Mouse (Mus musculus) frontal cortex, adult 2 months (tissue): ENCODE data around the gene Eif2b1. TPM values are rescaled to one million over a fixed set of nuclear protein-coding genes. Genes with fewer than 3 reads are reported as not detected.
"Not testable (repeated sequence)": the region's sequence is repeated elsewhere in the genome, so short reads cannot be mapped to it uniquely, and the experiment has no call there.

Source experiments
- DNase-seq, 2 experiments: peaks; one replicate each; pipeline ENCODE4 v3.0.0; 2022; ENCODE audit warnings: low spot score in 1 of 2; ENCODE audit errors: extremely low spot score in 1 of 2
- polyA plus RNA-seq: library from polyadenylated mRNA; depleted of rRNA; stranded (reverse); fragments of >200 nt; gene quantifications from 2 replicates; pipeline ENCODE4 v1.2.3, GENCODE M21; 2012; rRNA removed

The Eif2b1 gene
- polyA plus RNA-seq, result 31.1 and 32.2 TPM in 2 replicates

- DNase-seq, result peak; percentile 83 to 97
Measured at GRCm38 (mm10) chr5:124578633-124579317, at the start of gene Eif2b1, which contains the start of gene Gtf2h3. TSS of gene Eif2b1 (minus strand) at chr5:124579131. TSS of gene Gtf2h3 (plus strand) at chr5:124579140.

GRCm38 (mm10) chr5:124624291-124624690, 45.4 kb upstream of the Eif2b1 start:
- no peak for DNase-seq

DNA sequence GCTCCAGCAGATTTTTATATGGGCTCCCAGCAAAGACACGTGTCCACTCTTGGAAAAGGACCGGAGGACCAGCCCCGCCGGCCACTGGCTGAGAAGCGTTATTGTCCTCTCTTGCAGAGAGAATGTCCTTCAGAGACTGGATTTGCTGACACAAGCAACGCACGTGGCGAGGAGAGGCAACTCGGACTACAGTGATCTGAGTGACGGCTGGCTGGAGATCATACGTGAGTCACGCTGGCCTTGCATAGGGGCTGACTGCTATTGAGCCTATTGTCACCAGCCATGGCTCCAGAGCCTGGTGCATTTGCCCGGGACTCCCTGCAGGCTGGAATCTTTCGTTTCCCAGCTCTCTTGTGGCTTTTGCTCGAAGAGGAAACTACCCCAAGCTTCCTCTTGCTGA, 44.0 kb upstream of the Eif2b1 start:
- DNase-seq, result no peak

DNA sequence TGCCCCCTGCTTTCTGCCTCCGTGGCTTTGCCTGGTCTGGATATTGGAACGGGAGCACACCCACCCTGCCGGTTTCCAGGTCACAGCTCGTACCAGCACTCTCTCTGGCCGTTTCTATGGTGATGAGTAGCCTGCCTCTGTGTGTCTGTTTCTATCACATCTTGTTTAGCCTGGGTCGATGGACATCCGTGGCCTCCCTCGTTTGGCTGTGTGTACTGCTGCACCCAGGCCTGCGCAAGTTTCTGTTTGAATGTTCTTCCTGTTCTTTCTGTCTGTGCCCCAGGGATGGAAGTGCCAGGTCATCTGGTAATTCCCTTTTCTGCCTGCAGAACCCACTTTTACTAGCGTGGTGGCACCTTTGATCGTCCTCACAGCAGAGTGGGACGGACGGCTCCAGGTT, 42.4 kb upstream of the Eif2b1 start:
- DNase-seq, result no peak

- DNase-seq, result no peak
Measured at GRCm38 (mm10) chr5:124618711-124619110, 39.8 kb upstream of the Eif2b1 start.

- no peak for DNase-seq
Measured at GRCm38 (mm10) chr5:124614709-124615108, 35.8 kb upstream of the Eif2b1 start.

DNA sequence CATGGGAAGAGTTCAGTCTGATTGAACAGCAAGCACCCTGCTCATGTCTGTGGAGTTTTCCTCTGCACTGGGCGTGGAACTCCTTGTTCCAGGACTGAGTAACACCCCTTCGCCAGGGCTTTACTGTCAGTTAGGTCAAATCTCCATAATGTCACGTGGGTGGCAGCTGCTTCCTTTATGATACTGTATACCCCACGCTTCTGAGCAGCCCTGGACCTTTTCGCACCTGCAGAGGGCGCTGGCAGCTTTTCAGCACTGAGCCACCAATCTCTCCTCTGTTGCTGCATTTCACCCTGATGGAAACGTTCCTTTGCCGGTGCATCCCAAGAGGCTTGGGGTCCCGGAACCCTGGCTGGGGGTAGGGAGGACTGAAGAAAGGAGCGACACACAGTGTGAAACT, 32.0 kb upstream of the Eif2b1 start:
- DNase-seq, result no peak

DNA sequence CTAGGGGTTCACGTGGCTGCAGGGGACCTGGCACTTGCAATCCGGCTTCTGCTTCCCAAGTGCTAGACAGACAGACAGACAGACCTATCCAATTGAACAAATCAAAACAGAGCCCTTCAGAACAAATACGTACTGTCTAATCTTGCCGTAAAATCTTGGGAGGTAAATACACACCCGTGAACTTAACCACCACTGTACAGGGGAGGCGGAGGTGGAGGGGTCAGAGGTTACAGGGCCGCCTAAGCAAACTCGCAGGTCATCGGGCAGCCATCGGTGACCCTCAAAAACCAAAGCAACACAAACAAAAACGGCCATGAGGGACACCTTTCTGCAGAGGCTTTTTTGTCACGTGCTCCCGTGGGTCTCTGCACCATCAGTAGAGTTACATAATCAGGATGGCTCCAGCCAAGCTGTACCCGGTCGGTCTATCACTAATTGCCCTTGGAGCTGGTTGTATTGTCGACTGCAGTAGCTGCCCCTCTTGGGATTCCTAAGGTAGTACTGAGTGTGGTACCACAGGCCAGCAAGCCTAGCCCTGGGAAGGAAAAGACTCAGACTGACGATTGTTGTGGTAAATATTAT, 26.2 kb upstream of the Eif2b1 start:
- no peak for DNase-seq

- no peak for DNase-seq
Measured at GRCm38 (mm10) chr5:124604296-124604695, 25.4 kb upstream of the Eif2b1 start.

- peak in 1 of 2 experiments; percentile 59 for DNase-seq
Measured at GRCm38 (mm10) chr5:124602349-124602748, 23.4 kb upstream of the Eif2b1 start.

DNA sequence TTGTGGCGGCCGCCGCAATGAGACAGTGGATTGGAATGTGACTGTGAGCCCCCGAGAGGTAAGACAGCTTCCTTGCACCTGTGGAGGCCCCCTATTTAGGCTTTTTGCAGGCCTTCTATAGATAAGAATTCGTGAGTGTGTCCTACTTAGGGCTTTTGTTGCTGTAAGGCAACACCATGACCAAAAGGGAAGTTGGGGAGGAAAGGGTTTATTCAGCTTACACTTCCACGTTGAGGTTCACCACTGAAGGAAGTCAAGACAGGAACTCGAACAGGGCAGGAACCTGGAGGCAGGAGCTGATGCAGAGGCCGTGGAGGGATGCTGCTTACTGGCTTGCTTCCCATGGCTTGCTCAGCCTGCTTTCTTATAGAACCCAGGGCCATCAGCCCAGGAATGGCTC, 20.8 kb upstream of the Eif2b1 start:
- DNase-seq, result not testable (repeated sequence)

- peak; percentile 95 to 97 for DNase-seq
Measured at GRCm38 (mm10) chr5:124598224-124599174, 19.6 kb upstream of the Eif2b1 start.

DNA sequence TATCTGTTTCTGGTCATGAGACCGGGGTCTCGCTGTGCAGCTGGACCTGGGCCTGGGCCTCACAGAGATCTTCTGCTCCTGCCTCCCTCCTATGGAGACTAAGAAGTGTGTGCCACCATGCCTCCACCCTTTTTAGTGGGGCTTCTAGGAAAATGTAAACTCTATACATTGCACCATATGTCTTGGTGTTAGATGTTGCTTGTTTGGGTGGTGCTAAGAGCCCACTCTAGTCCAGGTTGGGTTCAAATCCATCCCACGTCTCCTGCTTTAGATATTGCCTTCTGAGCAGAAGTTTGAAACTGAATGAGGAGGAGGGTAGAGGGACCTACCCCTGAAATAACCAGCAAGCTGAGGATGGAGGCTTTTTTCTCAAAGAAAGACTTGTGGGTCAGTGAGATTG, 13.8 kb upstream of the Eif2b1 start:
- peak in 1 of 2 experiments; percentile 38 for DNase-seq

- DNase-seq, result no peak
Measured at GRCm38 (mm10) chr5:124582515-124582914, 3.6 kb upstream of the Eif2b1 start.

- no peak for DNase-seq
Measured at GRCm38 (mm10) chr5:124575467-124575866, 3.5 kb downstream of the Eif2b1 start.

- peak; percentile 63 to 74 for DNase-seq
Measured at GRCm38 (mm10) chr5:124571068-124571467, 7.9 kb downstream of the Eif2b1 start.

DNA sequence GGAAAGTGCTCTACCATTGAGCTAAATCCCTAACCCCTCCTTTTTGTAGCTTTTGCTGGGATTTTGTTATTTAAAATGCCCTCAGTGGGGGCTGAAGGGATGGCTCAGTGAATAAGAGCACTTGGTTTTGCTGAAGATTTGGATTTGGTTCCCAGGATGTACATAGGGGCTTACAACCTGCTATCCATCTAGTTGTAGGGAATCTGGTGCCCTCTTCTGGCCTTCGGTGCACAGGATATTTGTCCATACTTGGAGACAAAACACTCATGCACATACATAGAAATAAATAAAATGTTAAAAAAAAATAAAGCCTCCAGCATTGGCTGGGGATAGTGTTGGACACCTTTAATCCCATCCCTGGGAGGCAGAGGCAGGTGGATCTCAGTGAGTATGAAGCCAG, 23.8 kb downstream of the Eif2b1 start:
- no peak for DNase-seq

GRCm38 (mm10) chr5:124553607-124554006, 25.3 kb downstream of the Eif2b1 start:
- DNase-seq, result no peak

GRCm38 (mm10) chr5:124552558-124553307, 26.2 kb downstream of the Eif2b1 start, which contains the start of gene Ddx55:
TSS of gene Ddx55 (plus strand) at chr5:124552864.
- DNase-seq, result peak; percentile 79 to 92

- DNase-seq, result no peak
Measured at GRCm38 (mm10) chr5:124552094-124552472, 26.8 kb downstream of the Eif2b1 start.
